Mouse (Mus musculus): ENCODE measurements around the gene Cpn1. TPM values are rescaled to one million over a fixed set of nuclear protein-coding genes. Genes with fewer than 3 reads are reported as not detected.

Cpn1 gene
- polyA plus RNA-seq, 1 experiment from 2014 or later, result 0.39 TPM

GRCm38 (mm10) chr19:43968436-43969026 lies 17.8 kb downstream of the Cpn1 start:
- Histone ChIP-seq H3K4me2 (ENCODE audit: low read length) (no peak overlapping the region), H3K27ac (ENCODE audit: low read length) (no peak overlapping the region), H3K4me3 (replicated peaks; ENCODE audit: low read length) (no peak overlapping the region), H3K4me1 (replicated peaks; ENCODE audit: control insufficient read depth, insufficient read depth, low read length) (no peaks in the 10 kb centered on the region), H3K27me3 (replicated peaks; ENCODE audit: control insufficient read depth, insufficient read depth, low read length) (no peaks in the 10 kb centered on the region), H3K9ac (replicated peaks; ENCODE audit: low read depth, low read length) (no peak overlapping the region), H3K9me3 (ENCODE audit: control insufficient read depth, low read length) (no peaks in the 10 kb centered on the region), H3K36me3 (ENCODE audit: control insufficient read depth, insufficient read depth) (no peaks in the 10 kb centered on the region)
- no peak for ATAC-seq
- WGBS, result 43% methylated on average over 9 of the region's 11 CpGs

DNA sequence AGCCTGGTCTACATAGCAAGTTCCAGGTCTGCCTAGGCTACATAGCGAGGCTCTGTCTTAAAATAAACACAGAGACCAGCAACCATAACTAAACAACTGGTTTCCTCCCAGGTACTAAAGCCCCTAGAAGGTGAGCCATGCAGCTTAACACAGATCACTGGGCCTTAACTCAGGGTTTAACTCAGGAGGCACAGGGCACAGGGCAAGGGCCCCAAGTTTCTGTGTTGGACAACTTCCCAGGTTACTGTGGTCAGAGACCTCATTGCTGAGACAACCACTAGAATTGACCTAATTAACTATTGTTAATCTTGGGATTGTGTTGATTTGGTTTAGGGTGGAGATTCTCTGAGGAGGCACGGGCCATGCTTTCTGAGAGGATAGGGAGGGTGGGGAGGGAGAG lies 19.9 kb downstream of the Cpn1 start:
- Histone ChIP-seq H3K27ac (ENCODE audit: low read length) (no peak overlapping the region), H3K4me2 (ENCODE audit: low read length) (no peak overlapping the region), H3K36me3 (ENCODE audit: control insufficient read depth, insufficient read depth) (no peaks in the 10 kb centered on the region), H3K4me3 (replicated peaks; ENCODE audit: low read length) (no peak overlapping the region), H3K27me3 (replicated peaks; ENCODE audit: control insufficient read depth, insufficient read depth, low read length) (no peaks in the 10 kb centered on the region), H3K9ac (replicated peaks; ENCODE audit: low read depth, low read length) (no peak overlapping the region), H3K9me3 (ENCODE audit: control insufficient read depth, low read length) (no peaks in the 10 kb centered on the region), H3K4me1 (replicated peaks; ENCODE audit: control insufficient read depth, insufficient read depth, low read length) (no peaks in the 10 kb centered on the region)
- ATAC-seq, result no peak
- WGBS, result 72% methylated on average over 2 of the region's 2 CpGs

GRCm38 (mm10) chr19:43965496-43966085 lies 20.8 kb downstream of the Cpn1 start:
- Histone ChIP-seq H3K9ac (replicated peaks; ENCODE audit: low read depth, low read length) (no peak overlapping the region), H3K4me3 (replicated peaks; ENCODE audit: low read length) (no peak overlapping the region), H3K9me3 (ENCODE audit: control insufficient read depth, low read length) (no peaks in the 10 kb centered on the region), H3K27ac (ENCODE audit: low read length) (no peak overlapping the region), H3K4me2 (ENCODE audit: low read length) (no peak overlapping the region), H3K36me3 (ENCODE audit: control insufficient read depth, insufficient read depth) (no peaks in the 10 kb centered on the region), H3K4me1 (replicated peaks; ENCODE audit: control insufficient read depth, insufficient read depth, low read length) (no peaks in the 10 kb centered on the region), H3K27me3 (replicated peaks; ENCODE audit: control insufficient read depth, insufficient read depth, low read length) (no peaks in the 10 kb centered on the region)
- WGBS, result 87% methylated on average over 11 of the region's 11 CpGs
- ATAC-seq, result no peak

DNA sequence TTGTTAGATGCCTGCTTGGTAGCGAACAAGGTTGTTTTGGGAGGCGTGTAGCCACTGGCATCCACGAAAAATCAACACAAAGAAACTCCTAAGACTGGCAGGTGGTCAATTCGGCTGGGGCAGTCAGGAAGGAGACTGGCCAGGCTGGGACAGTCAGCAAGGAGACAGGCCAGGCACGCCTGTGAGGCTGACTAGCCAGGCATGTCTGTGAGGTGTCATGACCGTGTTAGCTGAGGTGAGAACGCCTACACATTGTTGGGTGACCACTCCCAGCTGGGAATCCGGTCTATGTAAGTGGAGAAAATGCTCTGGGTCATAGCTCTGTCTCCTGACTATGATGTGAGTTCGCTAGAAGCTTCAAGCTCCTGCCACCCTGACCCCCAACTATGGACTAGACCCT lies 23.6 kb downstream of the Cpn1 start:
- WGBS, result 73% methylated on average over 9 of the region's 9 CpGs

GRCm38 (mm10) chr19:43961185-43961584 lies 25.2 kb downstream of the Cpn1 start:
- H3K27ac ChIP-seq (ENCODE audit: low read length), result no peak overlapping the region
- no peak overlapping the region for H3K4me3 ChIP-seq (replicated peaks; ENCODE audit: low read length)
- ATAC-seq, result no peak
- H3K36me3 ChIP-seq (ENCODE audit: control insufficient read depth, insufficient read depth), result no peaks in the 10 kb centered on the region
- no peaks in the 10 kb centered on the region for H3K27me3 ChIP-seq (replicated peaks; ENCODE audit: control insufficient read depth, insufficient read depth, low read length)
- H3K4me2 ChIP-seq (ENCODE audit: low read length), result no peak overlapping the region
- no peaks in the 10 kb centered on the region for H3K4me1 ChIP-seq (replicated peaks; ENCODE audit: control insufficient read depth, insufficient read depth, low read length)
- no peak overlapping the region for H3K9ac ChIP-seq (replicated peaks; ENCODE audit: low read depth, low read length)
- no peaks in the 10 kb centered on the region for H3K9me3 ChIP-seq (ENCODE audit: control insufficient read depth, low read length)
- WGBS, result 82% methylated on average over 2 of the region's 2 CpGs

More for the DNA sequence above, 23.6 kb downstream of the Cpn1 start:
- no peak overlapping the region for H3K4me2 ChIP-seq (ENCODE audit: low read length)
- H3K36me3 ChIP-seq (ENCODE audit: control insufficient read depth, insufficient read depth), result no peaks in the 10 kb centered on the region
- H3K27ac ChIP-seq (ENCODE audit: low read length), result no peak overlapping the region
- H3K27me3 ChIP-seq (replicated peaks; ENCODE audit: control insufficient read depth, insufficient read depth, low read length), result no peaks in the 10 kb centered on the region
- H3K4me1 ChIP-seq (replicated peaks; ENCODE audit: control insufficient read depth, insufficient read depth, low read length), result no peaks in the 10 kb centered on the region
- H3K9me3 ChIP-seq (ENCODE audit: control insufficient read depth, low read length), result no peaks in the 10 kb centered on the region
- no peak overlapping the region for H3K4me3 ChIP-seq (replicated peaks; ENCODE audit: low read length)
- no peak overlapping the region for H3K9ac ChIP-seq (replicated peaks; ENCODE audit: low read depth, low read length)
- ATAC-seq, result no peak

- no peak overlapping the region for H3K27ac ChIP-seq (ENCODE audit: low read length)
- H3K4me2 ChIP-seq (ENCODE audit: low read length), result no peak overlapping the region
- no peak for ATAC-seq
- H3K4me3 ChIP-seq (replicated peaks; ENCODE audit: low read length), result no peak overlapping the region
- H3K9me3 ChIP-seq (ENCODE audit: control insufficient read depth, low read length), result no peaks in the 10 kb centered on the region
- no peaks in the 10 kb centered on the region for H3K27me3 ChIP-seq (replicated peaks; ENCODE audit: control insufficient read depth, insufficient read depth, low read length)
- WGBS, result 90% methylated on average over 11 of the region's 11 CpGs
- H3K4me1 ChIP-seq (replicated peaks; ENCODE audit: control insufficient read depth, insufficient read depth, low read length), result no peaks in the 10 kb centered on the region
- H3K9ac ChIP-seq (replicated peaks; ENCODE audit: low read depth, low read length), result no peak overlapping the region
- H3K36me3 ChIP-seq (ENCODE audit: control insufficient read depth, insufficient read depth), result no peaks in the 10 kb centered on the region
Observed at GRCm38 (mm10) chr19:43960014-43960413, 26.3 kb downstream of the Cpn1 start.

- no peaks in the 10 kb centered on the region for H3K36me3 ChIP-seq (ENCODE audit: control insufficient read depth, insufficient read depth)
- H3K9me3 ChIP-seq (ENCODE audit: control insufficient read depth, low read length), result no peaks in the 10 kb centered on the region
- no peaks in the 10 kb centered on the region for H3K4me1 ChIP-seq (replicated peaks; ENCODE audit: control insufficient read depth, insufficient read depth, low read length)
- no peaks in the 10 kb centered on the region for H3K27me3 ChIP-seq (replicated peaks; ENCODE audit: control insufficient read depth, insufficient read depth, low read length)
- no peak for ATAC-seq
- H3K4me3 ChIP-seq (replicated peaks; ENCODE audit: low read length), result no peak overlapping the region
- H3K27ac ChIP-seq (ENCODE audit: low read length), result no peak overlapping the region
- H3K4me2 ChIP-seq (ENCODE audit: low read length), result no peak overlapping the region
- H3K9ac ChIP-seq (replicated peaks; ENCODE audit: low read depth, low read length), result no peak overlapping the region
- WGBS, result 21% methylated on average over 2 of the region's 2 CpGs
Observed at GRCm38 (mm10) chr19:43959162-43959561, 27.2 kb downstream of the Cpn1 start.

DNA sequence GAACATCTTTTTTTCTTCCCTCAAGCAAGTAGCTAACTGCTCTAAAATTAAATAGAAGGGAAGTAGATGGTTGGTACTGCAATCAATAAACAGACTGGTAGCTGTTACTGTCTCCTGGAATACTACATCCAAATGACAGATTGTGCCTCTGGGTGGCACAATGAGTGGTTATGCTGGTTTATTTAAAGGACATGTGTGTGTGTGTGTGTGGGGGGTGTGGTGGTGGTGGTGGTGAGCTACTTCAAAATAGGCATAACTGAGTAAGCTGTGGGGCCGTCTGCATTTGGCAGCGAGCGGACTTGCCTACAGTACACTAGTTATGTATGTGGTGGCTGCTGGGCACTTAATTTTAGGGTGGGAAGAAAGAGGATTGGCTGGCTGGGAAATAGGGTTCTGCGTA lies 28.5 kb downstream of the Cpn1 start:
- Histone ChIP-seq H3K4me3 (replicated peaks; ENCODE audit: low read length) (no peak overlapping the region), H3K27me3 (replicated peaks; ENCODE audit: control insufficient read depth, insufficient read depth, low read length) (no peaks in the 10 kb centered on the region), H3K4me1 (replicated peaks; ENCODE audit: control insufficient read depth, insufficient read depth, low read length) (no peaks in the 10 kb centered on the region), H3K4me2 (ENCODE audit: low read length) (no peak overlapping the region), H3K9ac (replicated peaks; ENCODE audit: low read depth, low read length) (no peak overlapping the region), H3K27ac (ENCODE audit: low read length) (no peak overlapping the region), H3K36me3 (ENCODE audit: control insufficient read depth, insufficient read depth) (no peaks in the 10 kb centered on the region), H3K9me3 (ENCODE audit: control insufficient read depth, low read length) (no peaks in the 10 kb centered on the region)
- ATAC-seq, result no peak
- WGBS, result 82% methylated on average over 4 of the region's 4 CpGs

- 26% methylated on average over 4 of the region's 4 CpGs for WGBS
- Histone ChIP-seq H3K27me3 (replicated peaks; ENCODE audit: control insufficient read depth, insufficient read depth, low read length) (no peaks in the 10 kb centered on the region), H3K27ac (ENCODE audit: low read length) (no peak overlapping the region), H3K4me2 (ENCODE audit: low read length) (no peak overlapping the region), H3K4me1 (replicated peaks; ENCODE audit: control insufficient read depth, insufficient read depth, low read length) (no peaks in the 10 kb centered on the region), H3K4me3 (replicated peaks; ENCODE audit: low read length) (no peak overlapping the region), H3K9me3 (ENCODE audit: control insufficient read depth, low read length) (no peaks in the 10 kb centered on the region), H3K36me3 (ENCODE audit: control insufficient read depth, insufficient read depth) (no peaks in the 10 kb centered on the region), H3K9ac (replicated peaks; ENCODE audit: low read depth, low read length) (no peak overlapping the region)
- ATAC-seq, result no peak
Observed at GRCm38 (mm10) chr19:43957402-43957801, 29.0 kb downstream of the Cpn1 start.

DNA sequence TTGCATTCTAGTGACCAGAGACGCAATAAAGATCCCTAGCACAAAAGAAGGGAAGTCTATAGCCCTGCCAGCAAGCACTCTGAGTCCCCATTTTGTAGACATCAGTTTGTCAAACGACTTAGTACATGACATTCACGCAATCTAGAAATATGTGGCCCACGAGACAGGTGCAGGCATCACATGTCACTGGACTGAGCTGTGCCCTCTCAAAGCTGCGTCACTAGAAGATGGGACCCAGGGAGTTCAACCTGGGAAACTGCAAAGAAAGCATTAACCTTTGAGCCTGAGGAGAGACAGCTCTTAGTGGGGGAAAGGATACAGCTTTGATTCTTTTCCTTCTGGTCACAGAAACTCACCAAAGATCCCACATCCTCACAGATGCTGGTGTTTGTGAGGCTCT lies 31.1 kb downstream of the Cpn1 start:
- H3K27me3 ChIP-seq (replicated peaks; ENCODE audit: control insufficient read depth, insufficient read depth, low read length), result no peaks in the 10 kb centered on the region
- no peaks in the 10 kb centered on the region for H3K36me3 ChIP-seq (ENCODE audit: control insufficient read depth, insufficient read depth)
- no peaks in the 10 kb centered on the region for H3K9me3 ChIP-seq (ENCODE audit: control insufficient read depth, low read length)
- H3K4me3 ChIP-seq (replicated peaks; ENCODE audit: low read length), result no peak overlapping the region
- no peak overlapping the region for H3K27ac ChIP-seq (ENCODE audit: low read length)
- 78% methylated on average over 5 of the region's 5 CpGs for WGBS
- no peaks in the 10 kb centered on the region for H3K4me1 ChIP-seq (replicated peaks; ENCODE audit: control insufficient read depth, insufficient read depth, low read length)
- no peak overlapping the region for H3K9ac ChIP-seq (replicated peaks; ENCODE audit: low read depth, low read length)
- H3K4me2 ChIP-seq (ENCODE audit: low read length), result no peak overlapping the region
- ATAC-seq, result no peak
